Mouse (Mus musculus) heart, adult 2 months (tissue): Measurements from ENCODE around the gene Adamts18. TPM values are rescaled to one million over a fixed set of nuclear protein-coding genes. Genes with fewer than 3 reads are reported as not detected.

Source experiments
- DNase-seq, 2 experiments: peaks; one replicate each; pipeline ENCODE4 v3.0.0; 2021
- H3K27ac ChIP-seq: fragments of 200-600 bp; 2 replicates; pipeline ENCODE4 v1.8.1; 2022
- H3K27me3 ChIP-seq: fragments of 200-500 bp; 2 replicates; pipeline ENCODE4 v1.6.1; 2012; ENCODE audit warnings: mild to moderate bottlenecking, low read length, inconsistent platforms, mixed read lengths; ENCODE audit not compliant: control insufficient read depth, insufficient read depth
- H3K36me3 ChIP-seq: fragments of 200-500 bp; 2 replicates; pipeline ENCODE4 v1.6.1; 2012; ENCODE audit warnings: low read length, inconsistent platforms; ENCODE audit not compliant: control insufficient read depth, insufficient read depth
- H3K4me1 ChIP-seq: fragments of 200-500 bp; 2 replicates; pipeline ENCODE4 v1.6.1; 2011; ENCODE audit warnings: low read length; ENCODE audit not compliant: control insufficient read depth, insufficient read depth
- H3K4me3 ChIP-seq: fragments of 200-600 bp; 2 replicates; pipeline ENCODE4 v1.8.1; 2022
- H3K79me2 ChIP-seq: fragments of 200-500 bp; replicated peaks from 2 replicates; pipeline ENCODE4 v1.6.1; 2012; ENCODE audit warnings: mild to moderate bottlenecking, inconsistent platforms, low read length, moderate library complexity, mixed read lengths; ENCODE audit not compliant: control insufficient read depth, insufficient read depth
- H3K9ac ChIP-seq: fragments of 200-500 bp; 2 replicates; pipeline ENCODE4 v1.6.1; 2012; ENCODE audit warnings: low read depth, mild to moderate bottlenecking, control low read depth, inconsistent platforms, low read length, mixed read lengths
- CTCF ChIP-seq: fragments of 200-600 bp; IDR thresholded peaks from 2 replicates; pipeline ENCODE4 v1.8.1; 2022; ENCODE audit warnings: antibody characterized with exemption, mild to moderate bottlenecking, moderate library complexity
- EP300 ChIP-seq: fragments of 200-500 bp; IDR thresholded peaks from 2 replicates; pipeline ENCODE4 v1.6.1; 2011; ENCODE audit warnings: low read depth, low read length, control low read depth; ENCODE audit not compliant: insufficient read depth
- POLR2A ChIP-seq: fragments of 200-500 bp; IDR thresholded peaks from 2 replicates; pipeline ENCODE4 v1.6.1; 2011; ENCODE audit warnings: mild to moderate bottlenecking, low read depth, low read length, control low read depth; ENCODE audit not compliant: insufficient read depth
- WGBS: fragments of 180-500 bp; shearing (Covaris S2); methylation state at CpG from one replicate; pipeline ENCODE4 v1.1.7; 2018; 5-methylcytosine and 5-hydroxymethylcytosine counted together
- intact Hi-C: fragments of 180-260 bp; cut with DNase I; formaldehyde crosslinking; loops from one replicate; pipeline ENCODE4 v1.15.1; 2025
- polyA plus RNA-seq: library from polyadenylated mRNA; depleted of rRNA; stranded (reverse); fragments of >200 nt; gene quantifications from 2 replicates; pipeline ENCODE4 v1.2.3, GENCODE M21; 2012
- total RNA-seq, 2 experiments: library from RNA; stranded (reverse); gene quantifications; 2 replicates each; pipeline ENCODE4 v1.2.3; 2021

Adamts18 gene
- total and polyA plus RNA-seq, 3 experiments: 0.04 TPM; not detected in 2

- Histone ChIP-seq H3K27me3 (no peaks in the 10 kb centered on the region), H3K4me1 (no peaks in the 10 kb centered on the region), H3K36me3 (no peaks in the 10 kb centered on the region), H3K27ac (no peak overlapping the region), H3K9ac (no peak overlapping the region), H3K4me3 (no peak overlapping the region), H3K79me2 (no peaks in the 10 kb centered on the region)
- intact Hi-C loops: no loop called here
- TF ChIP-seq EP300 (no peak), POLR2A (no peak), CTCF (peak; percentile 45)
- no peak for DNase-seq
- WGBS: no CpG with 5 or more reads among the region's 3 CpGs
Observed at GRCm38 (mm10) chr8:113783711-113784110, 64.8 kb downstream of the Adamts18 start.

GRCm38 (mm10) chr8:113781554-113781953 is 67.0 kb downstream of the Adamts18 start:
- DNase-seq: no peak
- H3K27ac ChIP-seq: no peak overlapping the region
- H3K4me1 ChIP-seq: no peaks in the 10 kb centered on the region
- H3K36me3 ChIP-seq: no peaks in the 10 kb centered on the region
- intact Hi-C loops: no loop called here
- no peak overlapping the region for H3K4me3 ChIP-seq
- 60% methylated on average over 2 of the region's 2 CpGs for WGBS
- H3K9ac ChIP-seq: no peak overlapping the region
- TF ChIP-seq CTCF (no peak), POLR2A (no peak), EP300 (no peak)
- no peaks in the 10 kb centered on the region for H3K79me2 ChIP-seq
- H3K27me3 ChIP-seq: no peaks in the 10 kb centered on the region

GRCm38 (mm10) chr8:113775361-113775760 is 73.2 kb downstream of the Adamts18 start:
- Histone ChIP-seq H3K36me3 (no peaks in the 10 kb centered on the region), H3K9ac (no peak overlapping the region), H3K79me2 (no peaks in the 10 kb centered on the region), H3K4me1 (no peaks in the 10 kb centered on the region), H3K27me3 (no peaks in the 10 kb centered on the region), H3K27ac (no peak overlapping the region), H3K4me3 (no peak overlapping the region)
- TF ChIP-seq EP300 (no peak), POLR2A (no peak), CTCF (no peak)
- 77% methylated on average over 6 of the region's 6 CpGs for WGBS
- DNase-seq: no peak
- intact Hi-C loops: no loop called here

GRCm38 (mm10) chr8:113768861-113769410 is 79.6 kb downstream of the Adamts18 start:
- intact Hi-C loops: no loop called here
- Histone ChIP-seq H3K9ac (no peak overlapping the region), H3K27ac (no peak overlapping the region), H3K4me3 (no peak overlapping the region), H3K36me3 (no peaks in the 10 kb centered on the region), H3K27me3 (no peaks in the 10 kb centered on the region), H3K79me2 (no peaks in the 10 kb centered on the region), H3K4me1 (no peaks in the 10 kb centered on the region)
- TF ChIP-seq EP300: no peak
- no peak for TF ChIP-seq POLR2A
- no peak for TF ChIP-seq CTCF
- DNase-seq: no peak
- 54% methylated on average over 8 of the region's 8 CpGs for WGBS

- no peaks in the 10 kb centered on the region for H3K27me3 ChIP-seq
- no peaks in the 10 kb centered on the region for H3K36me3 ChIP-seq
- no peak overlapping the region for H3K9ac ChIP-seq
- 80% methylated on average over 4 of the region's 4 CpGs for WGBS
- intact Hi-C loops: no loop called here
- no peaks in the 10 kb centered on the region for H3K79me2 ChIP-seq
- no peak overlapping the region for H3K4me3 ChIP-seq
- DNase-seq: no peak
- H3K27ac ChIP-seq: no peak overlapping the region
- H3K4me1 ChIP-seq: no peaks in the 10 kb centered on the region
- no peak for TF ChIP-seq CTCF
- no peak for TF ChIP-seq POLR2A
- TF ChIP-seq EP300: no peak
Observed at GRCm38 (mm10) chr8:113765121-113765520, 83.4 kb downstream of the Adamts18 start.

- H3K4me1 ChIP-seq: no peaks in the 10 kb centered on the region
- no peak for DNase-seq
- H3K4me3 ChIP-seq: no peak overlapping the region
- no peak overlapping the region for H3K27ac ChIP-seq
- WGBS: 72% methylated on average over 10 of the region's 10 CpGs
- H3K27me3 ChIP-seq: no peaks in the 10 kb centered on the region
- H3K36me3 ChIP-seq: no peaks in the 10 kb centered on the region
- intact Hi-C loops: no loop called here
- no peak for TF ChIP-seq POLR2A
- no peak for TF ChIP-seq CTCF
- no peak for TF ChIP-seq EP300
- H3K9ac ChIP-seq: no peak overlapping the region
- no peaks in the 10 kb centered on the region for H3K79me2 ChIP-seq
Observed at GRCm38 (mm10) chr8:113763592-113764355, 84.8 kb downstream of the Adamts18 start.
